Mouse (Mus musculus) liver, embryonic 16.5 days (tissue): Measurements from ENCODE around the gene Nr2f2. TPM values are rescaled to one million over a fixed set of nuclear protein-coding genes. Genes with fewer than 3 reads are reported as not detected.

Experiments
- ATAC-seq: fragments of 200-750 bp; cut with Nextera tagmentation; 2 replicates; pipeline ENCODE4 v1.8.0; 2017; ENCODE audit warnings: low read depth, mild to moderate bottlenecking, moderate number of reproducible peaks, moderate library complexity
- H3K27ac ChIP-seq: fragments of 300-500 bp; sonication (generic); 2 replicates; pipeline ENCODE4 v1.5.1; 2014; ENCODE audit warnings: mild to moderate bottlenecking, low read length
- H3K27me3 ChIP-seq: fragments of 300-500 bp; sonication (generic); 2 replicates; pipeline ENCODE4 v1.6.1; 2014; ENCODE audit warnings: low read depth, low read length, mixed read lengths; ENCODE audit not compliant: control insufficient read depth, insufficient read depth
- H3K36me3 ChIP-seq: fragments of 300-500 bp; sonication (generic); 2 replicates; pipeline ENCODE4 v1.6.1; 2014; ENCODE audit warnings: mild to moderate bottlenecking; ENCODE audit not compliant: control insufficient read depth, insufficient read depth
- H3K4me1 ChIP-seq: fragments of 300-500 bp; sonication (generic); 2 replicates; pipeline ENCODE4 v1.6.1; 2014; ENCODE audit warnings: low read depth, low read length, mixed read lengths; ENCODE audit not compliant: control insufficient read depth
- H3K4me2 ChIP-seq: fragments of 300-500 bp; sonication (generic); 2 replicates; pipeline ENCODE4 v1.6.1; 2014; ENCODE audit warnings: low read depth, low read length, mixed read lengths
- H3K4me3 ChIP-seq: fragments of 300-500 bp; sonication (generic); 2 replicates; pipeline ENCODE4 v1.5.1; 2014; ENCODE audit warnings: low read depth, mild to moderate bottlenecking, low read length
- H3K9ac ChIP-seq: fragments of 300-500 bp; sonication (generic); 2 replicates; pipeline ENCODE4 v1.6.1; 2014; ENCODE audit warnings: low read depth, low read length
- H3K9me3 ChIP-seq: fragments of 300-500 bp; sonication (generic); replicated peaks from 2 replicates; pipeline ENCODE4 v1.6.1; 2016; ENCODE audit warnings: low read length; ENCODE audit not compliant: control insufficient read depth
- WGBS: fragments of 180-500 bp; shearing (Covaris S2); extraction: QIAGEN DNeasy Blood & Tissue Kit; methylation state at CpG from one replicate; pipeline ENCODE4 v1.1.7; 2014; ENCODE audit not compliant: insufficient replicate concordance; 5-methylcytosine and 5-hydroxymethylcytosine counted together
- polyA plus RNA-seq: library from polyadenylated mRNA; unstranded; fragments of >200 nt; fragmentation: Nextera tagmentation; extraction: Ambion mirVana; gene quantifications from 2 replicates; pipeline ENCODE4 v1.2.1, GENCODE M21; 2015

Nr2f2 gene
- 6.2 and 6.7 TPM in 2 replicates for polyA plus RNA-seq

- Histone ChIP-seq H3K27ac (peak within 1 kb of the TSS; percentile 51), H3K27me3 (peaks cover 76% of the 10 kb centered on the region)
Observed at GRCm38 (mm10) chr7:70365941-70366807, at the start of gene Nr2f2. Nr2f2 (minus strand) TSS chr7:70366735.

GRCm38 (mm10) chr7:70414461-70414860, 47.9 kb upstream of the Nr2f2 start:
- Histone ChIP-seq H3K4me3 (no peak overlapping the region), H3K4me2 (no peak overlapping the region), H3K27me3 (no peaks in the 10 kb centered on the region), H3K9me3 (no peaks in the 10 kb centered on the region; the same call in 1 of the 2 replicates), H3K4me1 (no peaks in the 10 kb centered on the region), H3K9ac (no peak overlapping the region), H3K36me3 (no peaks in the 10 kb centered on the region), H3K27ac (no peak overlapping the region)
- no peak for ATAC-seq
- WGBS = 63% methylated on average over 4 of the region's 4 CpGs

More at GRCm38 (mm10) chr7:70365941-70366807, at the start of gene Nr2f2:
- Histone ChIP-seq H3K9ac (no peak within 1 kb of the TSS), H3K9me3 (no peaks in the 10 kb centered on the region), H3K36me3 (no peaks in the 10 kb centered on the region), H3K4me3 (peak within 1 kb of the TSS; percentile 42), H3K4me1 (no peaks in the 10 kb centered on the region), H3K4me2 (peak within 1 kb of the TSS; percentile 37)
- ATAC-seq = no peak
- whole genome bisulfite sequencing = 1% methylated on average over 16 of the region's 16 CpGs

GRCm38 (mm10) chr7:70413646-70414045, 47.1 kb upstream of the Nr2f2 start:
- no peaks in the 10 kb centered on the region for H3K27me3 ChIP-seq
- H3K9ac ChIP-seq = no peak overlapping the region
- H3K4me2 ChIP-seq = no peak overlapping the region
- H3K4me3 ChIP-seq = no peak overlapping the region
- no peak for ATAC-seq
- no peaks in the 10 kb centered on the region for H3K36me3 ChIP-seq
- no peak overlapping the region for H3K27ac ChIP-seq
- no peaks in the 10 kb centered on the region; the same call in 1 of the 2 replicates for H3K9me3 ChIP-seq
- no peaks in the 10 kb centered on the region for H3K4me1 ChIP-seq
- WGBS = 73% methylated on average over 4 of the region's 4 CpGs

- Histone ChIP-seq H3K9me3 (no peaks in the 10 kb centered on the region; the same call in 1 of the 2 replicates), H3K4me3 (no peak overlapping the region), H3K4me2 (no peak overlapping the region), H3K9ac (no peak overlapping the region), H3K27ac (no peak overlapping the region), H3K27me3 (no peaks in the 10 kb centered on the region), H3K4me1 (no peaks in the 10 kb centered on the region), H3K36me3 (no peaks in the 10 kb centered on the region)
- ATAC-seq = no peak
- WGBS = 60% methylated on average over 7 of the region's 7 CpGs
Observed at GRCm38 (mm10) chr7:70412900-70413299, 46.4 kb upstream of the Nr2f2 start.

- H3K4me2 ChIP-seq = no peak overlapping the region
- no peak overlapping the region for H3K9ac ChIP-seq
- no peak overlapping the region for H3K27ac ChIP-seq
- ATAC-seq = no peak
- no peaks in the 10 kb centered on the region for H3K4me1 ChIP-seq
- no peaks in the 10 kb centered on the region; the same call in 1 of the 2 replicates for H3K9me3 ChIP-seq
- WGBS = 68% methylated on average over 3 of the region's 3 CpGs
- no peak overlapping the region for H3K4me3 ChIP-seq
- H3K27me3 ChIP-seq = no peaks in the 10 kb centered on the region
- no peaks in the 10 kb centered on the region for H3K36me3 ChIP-seq
Observed at GRCm38 (mm10) chr7:70410350-70410749, 43.8 kb upstream of the Nr2f2 start.

GRCm38 (mm10) chr7:70409890-70410289, 43.4 kb upstream of the Nr2f2 start:
- 59% methylated on average over 11 of the region's 11 CpGs for WGBS

GRCm38 (mm10) chr7:70408814-70409213, 42.3 kb upstream of the Nr2f2 start:
- Histone ChIP-seq H3K9me3 (no peaks in the 10 kb centered on the region; the same call in 1 of the 2 replicates), H3K4me2 (no peak overlapping the region), H3K4me3 (no peak overlapping the region), H3K9ac (no peak overlapping the region), H3K36me3 (no peaks in the 10 kb centered on the region), H3K27me3 (no peaks in the 10 kb centered on the region), H3K4me1 (no peaks in the 10 kb centered on the region), H3K27ac (no peak overlapping the region)
- WGBS = 43% methylated on average over 3 of the region's 3 CpGs
- no peak for ATAC-seq

More at GRCm38 (mm10) chr7:70409890-70410289, 43.4 kb upstream of the Nr2f2 start:
- Histone ChIP-seq H3K9me3 (no peaks in the 10 kb centered on the region; the same call in 1 of the 2 replicates), H3K4me3 (no peak overlapping the region), H3K27me3 (no peaks in the 10 kb centered on the region), H3K36me3 (no peaks in the 10 kb centered on the region), H3K27ac (no peak overlapping the region), H3K4me1 (no peaks in the 10 kb centered on the region), H3K9ac (no peak overlapping the region), H3K4me2 (no peak overlapping the region)
- ATAC-seq = no peak

- H3K9me3 ChIP-seq = no peaks in the 10 kb centered on the region; the same call in 1 of the 2 replicates
- H3K4me1 ChIP-seq = no peaks in the 10 kb centered on the region
- 75% methylated on average over 11 of the region's 11 CpGs for WGBS
- no peak overlapping the region for H3K9ac ChIP-seq
- H3K4me3 ChIP-seq = no peak overlapping the region
- no peaks in the 10 kb centered on the region for H3K36me3 ChIP-seq
- H3K27ac ChIP-seq = no peak overlapping the region
- H3K27me3 ChIP-seq = no peaks in the 10 kb centered on the region
- H3K4me2 ChIP-seq = no peak overlapping the region
- ATAC-seq = no peak
Observed at GRCm38 (mm10) chr7:70407123-70407522, 40.6 kb upstream of the Nr2f2 start.

- Histone ChIP-seq H3K4me1 (no peaks in the 10 kb centered on the region), H3K9ac (no peak overlapping the region), H3K4me2 (no peak overlapping the region), H3K27me3 (no peaks in the 10 kb centered on the region), H3K27ac (no peak overlapping the region), H3K36me3 (no peaks in the 10 kb centered on the region), H3K4me3 (no peak overlapping the region), H3K9me3 (no peaks in the 10 kb centered on the region; the same call in 1 of the 2 replicates)
- ATAC-seq = no peak
- 82% methylated on average over 11 of the region's 11 CpGs for WGBS
Observed at GRCm38 (mm10) chr7:70406527-70406926, 40.0 kb upstream of the Nr2f2 start.
